Mouse (Mus musculus) left cerebral cortex, postnatal 14 days (tissue): ENCODE results near the gene Borcs5. TPM values are rescaled to one million over a fixed set of nuclear protein-coding genes. Genes with fewer than 3 reads are reported as not detected.

Source experiments
- DNase-seq, 2 experiments: peaks; one replicate each; pipeline ENCODE4 v3.0.0; 2021 to 2022; ENCODE audit warnings: low spot score in 2 of 2, mixed read lengths in 1 of 2
- intact Hi-C: fragments of 180-260 bp; cut with DNase I; formaldehyde crosslinking; loops from one replicate; pipeline ENCODE4 v1.15.1; 2025
- total RNA-seq, 2 experiments: library from RNA; stranded (reverse); gene quantifications; 2 replicates each; pipeline ENCODE4 v1.2.3; 2021

The Borcs5 gene
- total RNA-seq, 2 experiments from 2014 or later, result 28.3 to 30.9 TPM

- intact Hi-C loops, result no loop called here
- peak; percentile 79 to 85 for DNase-seq
These were observed 18.3 kb upstream of the Borcs5 start for GRCm38 (mm10) chr6:134620846-134621551.

DNA sequence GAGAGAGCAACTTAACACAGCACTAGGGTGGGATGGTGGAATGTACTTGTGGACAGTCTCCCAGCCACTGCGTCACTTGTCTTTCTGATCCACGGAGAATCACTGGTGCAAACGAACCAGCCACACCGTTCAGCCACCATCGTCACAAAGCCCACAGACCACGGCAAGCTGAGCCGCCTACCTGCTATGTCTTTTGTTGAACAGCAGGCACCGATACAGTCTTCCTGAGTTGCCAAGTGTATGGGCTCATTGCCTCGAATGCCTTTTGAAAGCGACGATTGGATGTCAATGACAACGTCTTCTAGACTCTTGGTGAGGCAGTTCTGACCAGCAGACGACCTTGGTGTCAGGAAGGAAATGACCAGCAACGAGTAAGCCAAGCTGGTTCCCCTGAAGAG lies 17.8 kb upstream of the Borcs5 start:
- peak in 1 of 2 experiments; percentile 60 for DNase-seq
- intact Hi-C loops, result no loop called here

DNA sequence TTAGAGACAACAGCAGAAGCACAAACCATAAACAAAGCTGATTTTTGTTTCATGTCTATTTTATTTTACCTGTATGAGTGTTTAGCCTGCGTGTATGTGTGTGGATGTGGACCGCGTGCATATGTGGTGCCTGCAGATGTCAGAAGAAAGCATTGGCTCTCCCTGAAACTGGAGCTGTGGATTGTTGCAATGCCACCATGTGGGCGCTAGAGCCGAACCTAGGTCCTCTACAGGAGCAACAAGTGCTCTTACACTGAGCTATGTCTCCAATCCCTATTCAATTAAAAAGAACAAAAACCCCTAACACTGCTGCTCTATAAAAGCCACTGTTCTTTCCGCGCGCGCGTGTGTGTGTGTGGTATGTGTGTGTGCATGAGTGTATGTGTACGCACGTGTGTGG lies 13.9 kb upstream of the Borcs5 start:
- no peak for DNase-seq
- intact Hi-C loops, result no loop called here

DNA sequence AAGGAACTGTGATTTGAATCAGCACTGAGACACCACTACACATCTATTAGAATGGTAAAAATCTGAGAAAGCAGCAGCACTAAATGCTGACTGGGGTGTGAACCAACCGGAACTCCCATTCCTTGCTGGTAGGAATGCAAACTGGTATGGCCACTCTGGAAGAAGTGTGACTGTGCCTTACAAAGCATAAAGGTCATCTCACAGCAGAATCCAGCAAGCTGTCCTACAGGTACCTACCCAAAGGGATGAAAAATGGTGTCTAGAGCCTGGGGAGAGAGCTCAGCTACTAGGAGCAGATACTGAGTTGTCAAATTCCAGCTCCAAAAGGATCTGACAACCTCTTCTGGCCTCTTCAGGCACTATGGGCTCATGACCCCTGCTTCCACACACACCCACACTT lies 12.7 kb upstream of the Borcs5 start:
- DNase-seq, result no peak
- intact Hi-C loops, result no loop called here

DNA sequence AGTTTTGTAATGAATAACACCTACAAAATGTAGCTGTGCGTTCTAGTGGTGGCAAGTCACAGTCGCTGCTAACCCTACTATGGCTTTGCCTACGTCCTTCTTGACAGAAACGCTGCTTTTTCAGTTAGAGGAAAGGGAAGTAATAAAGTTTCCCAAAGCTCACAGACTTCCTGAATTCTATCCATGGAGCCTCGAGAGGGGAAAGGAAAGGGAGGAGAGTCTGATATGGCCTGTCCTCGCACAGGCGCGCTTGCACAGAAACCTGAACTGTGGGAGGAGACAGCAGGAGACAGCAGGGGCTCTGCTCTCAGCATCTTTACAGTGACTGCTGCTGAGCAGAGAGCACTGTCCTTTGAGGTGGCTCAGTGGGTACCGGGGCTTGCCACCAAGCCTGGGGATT lies 8.9 kb upstream of the Borcs5 start:
- intact Hi-C loops, result no loop called here
- no peak for DNase-seq

GRCm38 (mm10) chr6:134631947-134632687 lies 7.2 kb upstream of the Borcs5 start, which contains the start of gene Mansc1:
TSS of gene Mansc1 (minus strand) at chr6:134632488.
- peak; percentile 42 to 44 for DNase-seq
- intact Hi-C loops, result no loop called here

GRCm38 (mm10) chr6:134632756-134633155 lies 6.6 kb upstream of the Borcs5 start:
- intact Hi-C loops, result no loop called here

GRCm38 (mm10) chr6:134633553-134633952 lies 5.8 kb upstream of the Borcs5 start:
- DNase-seq, result no peak
- intact Hi-C loops, result no loop called here

More at GRCm38 (mm10) chr6:134632756-134633155, 6.6 kb upstream of the Borcs5 start:
- no peak for DNase-seq

GRCm38 (mm10) chr6:134636476-134636875 lies 2.8 kb upstream of the Borcs5 start:
- no peak for DNase-seq

DNA sequence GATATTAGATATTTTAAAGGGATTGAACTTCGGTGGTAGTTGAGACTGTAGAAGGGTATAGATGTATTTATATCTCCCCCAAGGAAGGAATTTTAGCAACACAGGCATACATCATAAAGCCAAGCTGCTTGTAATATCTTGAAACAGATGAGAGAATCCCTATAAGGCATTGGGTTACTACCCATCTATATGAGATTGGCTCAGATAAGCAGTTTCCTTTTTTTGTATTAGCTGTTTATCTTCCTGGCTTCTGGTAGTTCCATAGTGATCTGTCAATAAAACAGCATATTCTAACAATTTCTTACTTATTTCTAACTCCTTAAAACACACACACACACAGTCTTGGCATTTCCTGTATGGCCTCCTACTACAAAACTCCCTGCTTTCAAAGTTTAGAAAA lies 590 bp downstream of the Borcs5 start:
- intact Hi-C loops, result no loop called here
- no peak for DNase-seq

More at GRCm38 (mm10) chr6:134636476-134636875, 2.8 kb upstream of the Borcs5 start:
- intact Hi-C loops, result no loop called here

DNA sequence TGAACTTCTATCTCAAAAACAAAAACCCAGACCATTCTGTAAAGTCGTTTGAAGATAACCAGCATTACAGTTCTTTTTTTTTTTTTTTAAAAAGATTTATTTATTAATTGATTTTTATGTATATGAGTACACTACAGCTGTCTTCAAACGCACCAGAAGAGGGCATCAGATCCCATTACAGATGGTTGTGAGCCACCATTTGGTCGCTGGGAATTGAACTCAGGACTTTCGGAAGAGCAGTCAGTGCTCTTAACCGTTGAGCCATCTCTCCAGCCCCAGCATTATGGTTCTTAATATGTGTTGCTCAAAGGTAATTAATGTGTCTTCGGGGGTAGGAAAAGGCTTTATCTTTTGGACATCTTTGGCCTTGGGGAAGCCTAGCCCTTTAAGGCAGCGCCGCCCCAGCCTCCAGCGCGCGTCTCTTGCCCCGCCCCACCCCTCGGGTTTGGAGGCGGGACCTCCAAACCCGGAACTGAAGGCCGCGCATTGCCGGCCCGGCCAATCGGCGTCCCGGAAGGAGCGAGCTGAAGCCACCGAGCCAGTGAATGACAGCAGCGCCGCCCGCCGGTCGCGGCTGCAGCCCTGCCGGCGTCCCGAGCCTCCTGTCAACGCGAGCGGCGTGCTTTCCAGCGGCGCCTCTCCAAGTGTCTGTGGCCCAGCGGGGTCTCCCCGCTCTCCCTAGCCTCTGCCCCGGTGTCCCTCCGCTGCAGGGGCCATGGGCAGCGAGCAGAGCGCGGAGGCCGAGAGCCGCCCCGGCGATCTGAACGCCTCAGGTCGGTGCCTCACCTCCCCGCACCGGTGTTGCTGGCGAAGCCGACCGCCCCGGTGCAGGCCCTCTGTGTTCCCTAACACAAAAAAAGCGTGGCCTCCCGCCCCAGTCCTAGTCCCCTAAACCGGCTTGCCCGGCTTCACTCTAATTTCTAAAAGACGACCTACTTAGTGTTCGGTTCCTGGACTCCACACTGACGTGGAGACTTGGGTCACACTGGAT lies 1.5 kb downstream of the Borcs5 start:
- DNase-seq, result peak; percentile 95
- intact Hi-C loops, result no loop called here

DNA sequence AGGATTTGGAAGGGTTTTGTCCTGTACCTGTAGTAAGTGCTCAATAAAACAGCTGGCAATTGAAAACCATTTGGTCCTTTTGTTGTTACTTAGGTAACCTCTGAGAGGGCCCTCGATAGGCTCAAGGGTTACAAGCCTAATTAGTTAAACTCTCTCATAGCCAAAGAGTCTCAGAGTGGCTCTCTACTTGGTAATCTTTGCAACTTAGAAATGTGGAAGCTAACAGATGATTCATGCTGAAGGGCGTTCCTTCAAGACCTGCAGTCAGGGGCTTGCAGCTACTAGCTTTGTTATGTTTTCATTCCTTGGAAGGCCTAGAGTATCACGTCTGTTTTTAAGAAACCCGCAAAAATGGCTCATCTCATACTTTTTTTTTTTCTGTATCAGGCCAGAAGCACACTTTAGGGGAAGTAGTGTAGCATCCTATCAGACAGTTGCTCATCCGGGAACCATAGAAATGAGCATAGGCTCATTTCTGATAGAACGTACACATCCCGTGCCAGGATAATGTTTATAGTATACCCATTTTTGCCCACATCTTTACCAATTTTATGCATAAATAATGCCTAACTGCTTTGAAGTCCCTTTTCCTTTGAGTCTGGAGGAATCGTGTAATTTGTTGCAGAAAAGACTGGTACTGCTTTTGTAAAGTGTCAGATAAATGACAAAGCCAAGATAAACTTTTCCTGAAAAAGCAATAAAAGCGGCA lies 2.6 kb downstream of the Borcs5 start:
- intact Hi-C loops, result no loop called here

GRCm38 (mm10) chr6:134643296-134643695 lies 4.0 kb downstream of the Borcs5 start:
- intact Hi-C loops, result no loop called here
- DNase-seq, result no peak

More for the DNA sequence above, 2.6 kb downstream of the Borcs5 start:
- DNase-seq, result no peak

GRCm38 (mm10) chr6:134646835-134647234 lies 7.5 kb downstream of the Borcs5 start:
- intact Hi-C loops, result no loop called here
- no peak for DNase-seq

DNA sequence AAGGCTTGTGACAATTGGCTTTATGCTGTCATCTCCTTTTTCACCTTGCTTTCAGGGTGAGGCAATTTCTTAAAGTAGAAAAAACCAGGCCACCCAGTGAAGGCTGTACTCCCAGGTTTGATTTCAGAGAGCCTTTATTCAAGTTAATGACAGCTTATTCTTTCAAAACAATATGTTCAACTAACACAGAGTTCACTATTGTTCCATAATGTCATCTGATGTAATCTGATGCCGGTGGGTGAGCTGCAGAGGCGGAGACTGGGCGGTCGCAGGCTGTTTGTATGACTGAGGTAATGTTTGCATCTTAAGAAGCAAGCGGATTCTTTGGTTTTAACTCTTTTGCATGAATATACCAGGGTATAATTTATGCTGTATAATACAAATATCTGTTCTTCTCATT lies 8.3 kb downstream of the Borcs5 start:
- intact Hi-C loops, result no loop called here
- no peak for DNase-seq

DNA sequence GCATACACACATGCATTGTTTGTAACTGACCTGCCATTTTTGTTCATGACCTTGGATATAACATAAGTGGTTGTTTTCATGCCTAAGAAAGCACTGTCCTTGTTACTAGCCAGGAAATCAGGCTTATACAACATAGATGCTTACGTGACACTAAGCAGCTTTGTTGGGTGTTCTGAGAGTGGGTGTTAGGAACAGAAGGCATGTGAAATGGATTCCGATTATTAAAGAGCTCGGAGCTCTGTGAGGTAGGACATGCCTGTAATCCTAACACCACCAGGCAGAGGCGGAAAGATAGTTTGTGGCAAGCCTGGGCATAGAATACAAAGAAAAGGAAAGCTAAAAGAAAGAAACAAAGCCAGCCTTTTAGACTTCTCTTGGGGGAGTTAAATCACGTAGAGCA lies 9.0 kb downstream of the Borcs5 start:
- intact Hi-C loops, result no loop called here
- DNase-seq, result peak; percentile 26 to 70

GRCm38 (mm10) chr6:134656527-134656926 lies 17.2 kb downstream of the Borcs5 start:
- DNase-seq, result no peak
- intact Hi-C loops, result loop anchor here (5.0 to 10.0 kb wide), 2 partner anchors 136 to 288 kb away; partner anchors contain the start of gene Dusp16

- peak; percentile 52 to 58 for DNase-seq
These were observed 20.0 kb downstream of the Borcs5 start for GRCm38 (mm10) chr6:134659108-134659958.

More at GRCm38 (mm10) chr6:134659108-134659958, 20.0 kb downstream of the Borcs5 start:
- intact Hi-C loops, result loop anchor here (2.0 to 10.0 kb wide), 3 partner anchors 133 to 285 kb away; partner anchors contain the start of gene Dusp16
